Mouse (Mus musculus) testis, adult 2 months (tissue): ENCODE results near the gene Serpinh1.

ENCODE experiments used
- CTCF ChIP-seq: fragments of 200-500 bp; IDR thresholded peaks from 2 replicates; pipeline ENCODE4 v1.5.1; 2012; ENCODE audit warnings: low read depth, mild to moderate bottlenecking, inconsistent platforms, low read length, moderate library complexity; ENCODE audit not compliant: control insufficient read depth, insufficient read depth, insufficient replicate concordance
- POLR2A ChIP-seq: fragments of 200-500 bp; IDR thresholded peaks from 2 replicates; pipeline ENCODE4 v1.6.1; 2012; ENCODE audit warnings: low read depth, mild to moderate bottlenecking, inconsistent platforms, low read length, moderate library complexity; ENCODE audit not compliant: control insufficient read depth

DNA sequence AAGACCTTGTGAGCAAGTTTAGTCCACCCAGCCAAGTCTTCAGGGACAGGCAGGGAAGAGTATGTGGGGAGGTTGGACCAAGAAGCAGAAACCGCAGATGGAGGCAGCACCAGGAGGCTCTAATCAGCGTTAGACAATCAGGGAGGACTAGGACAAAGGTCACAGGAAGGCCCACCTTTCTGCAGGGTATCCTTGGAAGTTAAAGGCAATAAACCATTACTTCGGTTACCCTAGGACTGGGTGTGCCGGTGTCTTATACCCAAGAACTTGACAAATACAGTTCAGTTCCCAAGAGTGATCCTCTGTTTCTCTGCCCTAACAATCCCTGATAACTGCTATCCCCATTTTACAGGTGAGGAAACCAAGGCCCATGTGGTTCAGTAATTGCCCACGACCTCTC lies 23.0 kb downstream of the Serpinh1 start:
- no peak for TF ChIP-seq POLR2A
- no peak for TF ChIP-seq CTCF
